Mouse (Mus musculus) fibroblast of lung, adult 2 months (primary cell): Measurements from ENCODE around the gene Akap8.

Experiments
- DNase-seq: peaks from one replicate; pipeline ENCODE4 v3.0.0-alpha.2; 2011; ENCODE audit warnings: low read depth

Gene Akap8

DNA sequence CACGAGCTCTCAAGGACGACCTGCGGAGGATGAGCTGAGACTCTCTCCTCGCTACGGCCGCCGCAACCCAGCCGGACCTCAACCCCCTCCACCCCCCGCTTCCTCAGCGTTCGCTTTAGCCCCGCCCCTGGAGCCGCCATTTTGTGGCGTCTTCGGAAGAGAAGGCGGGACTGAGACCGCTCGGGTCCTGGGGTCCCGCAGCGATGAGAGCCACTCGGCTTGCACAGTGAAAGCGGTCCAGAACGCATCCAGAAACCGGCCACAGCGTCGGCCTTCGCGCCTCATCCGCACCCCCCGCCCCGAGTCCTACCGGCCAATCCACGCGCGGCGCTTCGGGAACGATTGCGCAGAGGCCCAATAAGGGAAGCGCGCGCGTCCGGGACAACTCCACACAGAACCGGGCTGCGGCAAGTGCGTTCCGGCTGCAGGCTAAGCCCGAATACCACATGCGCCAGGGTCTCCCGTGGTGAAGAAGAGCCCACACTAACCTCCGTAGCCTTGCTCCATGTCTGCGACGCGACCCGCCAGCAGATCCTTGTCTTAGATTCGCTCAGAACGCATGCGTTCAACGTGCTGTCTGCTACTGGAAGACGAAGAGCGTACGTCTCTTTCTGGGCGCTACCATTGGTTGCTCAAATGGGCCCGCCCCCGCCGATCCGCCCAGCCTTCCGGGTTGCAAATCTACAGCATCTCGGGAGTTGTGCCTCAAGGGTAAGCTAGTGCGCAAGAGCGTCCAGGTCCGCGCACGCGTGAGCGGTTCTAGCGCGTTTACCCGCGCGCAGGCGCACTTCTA lies at the start of gene Akap8:
Akap8 (minus strand) TSS at position 642 of the 793 bp plus-strand sequence.
- peak; percentile 98 for DNase-seq

DNA sequence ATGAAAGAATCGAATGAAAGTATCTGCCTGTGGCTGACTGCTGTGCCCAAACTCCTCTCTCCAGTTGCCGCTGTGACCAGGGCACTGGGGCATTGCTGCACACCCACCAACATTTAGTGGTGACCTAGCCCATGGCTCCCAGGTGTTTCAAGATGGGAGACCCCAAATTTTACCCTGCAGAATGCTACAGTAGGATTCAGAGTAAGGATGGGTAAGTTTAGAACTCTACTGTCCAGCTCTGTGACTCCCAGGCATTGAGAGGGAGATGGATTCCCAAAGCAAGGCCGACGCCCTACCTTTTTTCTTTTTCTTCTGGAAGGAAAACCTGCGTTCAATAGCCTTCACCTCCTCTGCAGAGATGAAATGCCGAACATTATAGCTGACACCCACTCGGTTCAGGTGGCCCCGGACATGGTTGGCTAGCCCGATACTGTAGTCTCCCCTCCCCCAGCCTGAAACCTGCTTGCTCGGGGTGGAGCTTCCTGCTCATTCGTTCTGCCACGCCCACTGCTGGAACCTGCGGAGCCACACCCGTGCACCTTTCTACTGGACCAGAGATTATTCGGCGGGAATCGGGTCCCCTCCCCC lies 48.0 kb upstream of the Akap8 start:
- DNase-seq, result no peak

DNA sequence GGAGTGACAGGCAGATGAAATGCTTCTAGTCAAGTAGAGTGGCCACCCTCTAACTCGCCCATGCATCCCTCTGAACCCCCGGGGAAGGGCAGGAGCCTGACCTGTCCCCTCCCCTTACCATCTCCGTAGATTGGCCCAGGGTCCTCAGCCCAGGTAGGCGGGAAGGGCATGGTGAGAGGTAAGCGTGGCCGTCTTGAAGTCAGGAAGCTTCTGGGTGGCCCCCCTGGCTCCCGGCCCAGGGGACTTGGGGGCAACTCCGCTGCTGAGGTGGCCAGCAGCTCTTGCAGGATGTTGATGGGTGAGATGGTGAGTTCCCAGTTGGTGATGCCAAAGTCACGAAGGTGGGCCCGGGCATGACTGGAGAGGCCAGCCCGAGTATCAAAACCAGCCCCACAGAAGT lies 46.7 kb upstream of the Akap8 start:
- DNase-seq, result no peak

DNA sequence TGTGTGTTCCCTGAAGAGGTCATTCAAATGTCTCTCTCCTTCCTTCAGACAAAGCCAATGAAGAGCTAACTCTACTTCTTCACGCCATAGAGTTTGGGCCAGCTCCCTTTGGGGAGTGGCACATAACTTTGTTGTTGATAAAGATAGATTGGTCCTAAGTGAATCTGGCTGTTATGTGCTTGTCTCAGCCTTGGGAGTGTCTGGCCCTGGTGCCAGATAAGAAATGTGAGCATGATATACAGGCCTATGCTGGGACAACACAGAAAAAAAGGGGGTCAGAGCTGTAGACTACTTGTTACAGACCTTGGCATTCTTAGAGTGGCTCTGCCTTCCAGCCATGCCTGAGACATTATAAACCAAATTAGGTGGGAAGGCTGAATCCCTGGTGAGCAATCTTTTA lies 44.3 kb upstream of the Akap8 start:
- no peak for DNase-seq

DNA sequence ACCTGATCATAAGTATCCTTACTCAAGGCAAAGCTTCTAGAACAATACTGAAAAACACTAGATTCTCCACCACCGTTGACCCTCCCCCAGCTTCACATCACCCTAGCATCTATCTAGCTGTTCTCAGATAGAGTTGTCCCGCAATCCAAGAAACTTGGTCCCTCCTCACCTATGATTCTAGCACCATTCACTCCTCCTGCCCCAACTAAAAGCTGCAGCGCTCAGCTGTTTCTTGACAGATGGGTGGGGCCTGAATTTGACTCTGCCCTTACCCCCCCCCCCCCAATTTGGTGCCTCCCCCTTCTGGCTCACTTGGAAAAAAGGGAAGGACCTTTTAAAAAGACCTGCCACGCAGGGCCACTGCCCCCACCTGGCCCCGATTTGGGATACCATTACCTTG lies 43.8 kb upstream of the Akap8 start:
- no peak for DNase-seq

DNA sequence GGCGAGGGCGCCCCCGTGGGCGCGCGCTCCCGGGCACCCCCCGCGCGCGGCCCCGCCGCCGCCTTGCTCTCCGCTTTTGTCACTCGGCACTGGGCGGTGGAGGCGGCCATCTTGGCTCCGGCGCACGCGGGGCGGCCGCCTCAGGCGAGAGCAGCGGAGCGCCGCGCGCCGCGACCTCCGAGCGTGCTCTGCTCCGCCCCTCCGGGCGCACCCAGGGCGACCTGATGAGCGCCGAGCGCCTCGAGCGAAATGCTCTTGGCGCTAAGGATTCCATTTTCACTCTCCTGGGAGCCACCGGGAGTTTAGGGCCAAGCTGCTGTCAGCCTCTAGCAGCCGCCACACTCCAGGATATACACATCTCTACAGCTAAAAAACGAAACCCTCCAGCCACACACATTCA lies 43.3 kb upstream of the Akap8 start:
- DNase-seq, result peak; percentile 53

DNA sequence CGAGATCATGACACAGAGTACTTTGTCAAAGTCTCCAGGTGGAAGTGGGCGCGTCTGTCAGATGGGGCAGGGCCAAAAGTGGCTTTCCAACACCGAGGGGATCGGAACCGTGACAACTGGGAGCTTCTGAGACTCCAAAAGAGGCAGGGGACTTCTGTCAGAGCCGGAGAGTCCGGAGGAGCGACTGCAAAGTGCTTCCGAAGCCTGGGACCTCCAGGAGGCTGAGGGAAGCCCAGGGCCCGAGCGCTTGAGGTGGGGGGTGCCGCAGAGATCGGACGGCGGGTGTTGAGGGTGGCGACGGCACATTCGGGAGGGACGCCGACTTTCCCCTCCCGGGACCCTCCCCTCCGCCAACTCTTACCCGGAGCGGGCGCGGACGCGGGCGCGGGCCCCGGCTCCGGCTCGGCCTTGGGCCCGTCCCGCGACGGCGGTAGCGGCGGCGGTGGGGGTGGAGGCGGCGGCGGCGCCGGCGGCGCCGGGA lies 42.8 kb upstream of the Akap8 start:
- DNase-seq, result no peak

DNA sequence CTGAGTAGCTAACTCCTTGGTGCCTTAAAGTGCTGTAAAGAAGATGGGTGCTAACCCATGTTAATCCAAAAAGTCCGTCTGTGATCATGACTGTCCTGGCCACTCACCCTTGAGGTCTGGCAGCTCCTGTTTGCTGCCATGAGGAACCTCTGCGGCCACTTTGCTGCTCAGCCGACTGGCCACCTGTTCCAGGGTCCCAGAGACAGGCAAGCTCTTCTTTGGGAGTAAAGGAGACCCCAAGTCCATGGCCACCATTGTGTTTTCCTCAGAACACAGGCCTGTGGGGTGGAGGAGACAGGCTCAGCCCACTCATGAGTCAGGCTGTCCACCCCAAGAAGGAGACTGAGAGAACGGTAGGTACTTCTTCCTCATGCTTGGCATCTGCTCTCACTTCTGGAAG lies 41.6 kb upstream of the Akap8 start:
- DNase-seq, result no peak

DNA sequence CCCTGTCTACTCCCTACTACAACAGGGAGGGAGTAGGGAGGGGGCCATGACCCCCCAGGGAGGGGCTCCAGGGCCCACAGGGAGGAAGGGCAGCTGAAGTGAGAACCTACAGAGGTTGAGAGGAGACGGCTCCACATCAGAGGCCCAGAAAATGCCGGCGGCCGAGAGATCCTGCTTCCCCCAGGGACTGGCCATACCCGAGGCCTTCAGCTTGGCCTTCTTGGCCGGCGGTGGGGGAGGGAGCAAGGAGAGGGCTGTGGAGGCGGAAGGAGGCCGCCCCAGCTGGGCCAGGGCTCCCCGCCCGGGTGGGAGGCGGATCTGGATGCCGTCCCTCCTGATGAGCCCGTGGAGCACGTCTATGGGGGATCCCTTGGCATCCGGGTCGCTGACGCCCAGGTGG lies 38.9 kb upstream of the Akap8 start:
- no peak for DNase-seq

DNA sequence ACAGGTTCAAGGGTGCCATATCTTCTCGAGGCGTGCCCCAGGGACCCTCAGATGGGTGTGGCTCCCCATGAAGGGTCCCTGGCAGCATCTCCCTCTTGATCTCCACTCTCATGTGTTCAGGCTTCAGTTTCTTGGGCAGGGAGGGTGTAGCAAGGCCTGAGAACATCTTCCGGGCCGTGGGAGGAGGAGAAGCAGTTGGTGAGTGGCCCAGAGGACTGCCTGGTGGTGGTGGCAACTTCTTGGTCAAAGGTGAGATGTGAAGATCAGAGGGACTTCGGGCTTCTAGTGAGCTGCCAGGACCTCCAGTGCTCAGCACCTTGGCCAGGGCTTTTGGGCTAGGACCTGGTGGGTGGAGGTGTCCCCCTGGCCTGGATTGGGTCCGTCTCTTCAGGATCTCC lies 37.9 kb upstream of the Akap8 start:
- no peak for DNase-seq

DNA sequence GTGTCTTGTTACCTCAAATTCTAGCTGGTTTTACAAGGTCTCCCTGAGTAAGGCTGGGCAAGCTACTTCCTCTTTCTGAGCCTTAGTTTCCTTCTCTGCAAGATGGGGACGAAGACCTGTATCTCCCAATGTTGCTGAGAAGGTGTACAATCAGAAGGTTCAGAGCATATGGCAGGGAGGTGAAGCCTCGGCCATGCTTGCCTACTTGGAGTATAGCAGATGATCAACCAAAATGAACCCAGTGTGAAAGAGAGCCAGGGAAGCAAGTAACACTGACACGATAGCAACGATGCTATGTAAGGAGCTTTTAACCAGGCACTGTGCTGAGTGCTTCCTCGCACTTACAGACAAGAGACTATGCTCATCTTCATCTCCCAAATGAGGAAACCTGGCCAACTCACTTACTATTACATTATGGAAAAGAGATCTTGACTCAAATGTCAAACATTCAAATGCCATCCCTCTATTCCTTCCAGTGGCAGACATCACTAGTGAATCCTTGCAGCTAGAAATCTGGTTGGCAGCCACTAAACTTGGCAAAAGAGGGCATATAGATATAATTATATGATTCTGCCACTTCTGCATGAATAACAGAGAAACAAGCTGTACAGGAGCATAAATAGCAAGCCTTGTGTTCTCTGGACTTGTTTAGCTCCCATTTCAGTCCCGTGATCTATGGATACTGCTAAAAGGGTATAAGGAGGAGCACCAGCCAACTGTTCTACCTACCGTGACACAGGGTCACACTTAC lies 37.3 kb upstream of the Akap8 start:
- no peak for DNase-seq

DNA sequence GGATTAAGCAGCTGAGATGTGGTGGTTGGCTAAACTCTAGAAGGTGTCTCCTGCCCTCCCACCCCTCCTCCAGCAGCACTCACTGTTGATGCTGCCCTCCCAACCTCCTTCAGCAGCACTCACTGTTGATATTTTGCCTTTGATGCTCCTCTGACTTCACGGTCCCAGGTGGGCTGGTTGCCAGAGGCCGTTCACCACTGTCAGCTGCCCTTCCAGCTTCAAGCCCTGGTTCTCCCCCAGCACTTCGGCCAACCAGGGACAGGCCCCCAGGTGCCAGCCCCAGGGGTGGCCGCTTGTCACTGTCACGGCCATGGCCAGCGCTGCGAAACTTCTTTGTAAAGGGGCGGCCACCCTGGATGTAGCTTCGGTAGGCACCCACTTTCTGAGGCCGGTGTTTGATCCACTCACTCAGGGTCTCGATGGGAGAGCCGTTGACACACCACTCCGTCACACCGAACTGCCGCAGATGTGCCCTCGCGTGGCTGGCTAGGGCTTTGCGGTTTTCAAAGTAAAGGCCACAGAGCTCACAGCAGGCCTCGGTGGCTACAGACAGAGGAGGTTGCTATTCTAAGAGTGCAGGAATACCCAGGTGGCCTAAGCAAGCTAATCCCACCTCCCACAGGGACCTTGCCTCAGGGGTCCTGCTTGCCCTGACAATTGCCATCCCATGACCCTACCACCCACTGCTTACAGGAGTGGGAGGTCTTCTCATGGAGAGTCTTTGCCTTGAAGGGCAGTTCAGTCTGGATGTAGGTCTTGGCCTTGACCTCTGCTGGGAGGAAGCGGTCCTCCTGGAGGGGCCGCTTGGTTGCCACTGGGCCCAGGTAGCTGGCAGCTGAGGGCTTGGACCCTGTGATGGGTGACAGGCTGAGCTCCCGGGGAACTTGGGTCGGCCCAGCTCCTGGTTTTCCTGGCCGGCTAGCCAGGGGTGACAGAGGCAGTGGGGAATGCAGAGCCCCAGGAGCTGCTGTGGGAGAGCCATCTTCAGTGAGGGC lies 36.0 kb upstream of the Akap8 start:
- no peak for DNase-seq

DNA sequence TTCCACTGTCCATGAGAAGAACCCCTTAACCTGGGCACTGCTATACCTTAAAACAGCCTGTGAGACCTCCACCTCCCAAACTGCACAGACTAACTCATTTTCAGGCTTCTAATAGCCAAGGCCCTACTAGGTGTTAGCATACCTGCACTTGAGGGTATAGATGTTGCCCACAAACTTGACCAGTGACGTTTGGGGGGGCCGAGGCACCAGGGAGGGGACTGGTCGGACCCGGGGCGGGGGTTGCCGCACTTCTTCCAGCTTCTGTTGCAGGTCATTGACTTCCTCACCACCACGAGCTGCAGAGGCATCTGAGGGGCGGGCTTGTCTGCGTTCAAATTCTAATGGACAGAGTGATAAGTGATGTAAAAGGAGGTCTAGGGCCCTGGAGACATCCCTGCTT lies 35.2 kb upstream of the Akap8 start:
- no peak for DNase-seq

DNA sequence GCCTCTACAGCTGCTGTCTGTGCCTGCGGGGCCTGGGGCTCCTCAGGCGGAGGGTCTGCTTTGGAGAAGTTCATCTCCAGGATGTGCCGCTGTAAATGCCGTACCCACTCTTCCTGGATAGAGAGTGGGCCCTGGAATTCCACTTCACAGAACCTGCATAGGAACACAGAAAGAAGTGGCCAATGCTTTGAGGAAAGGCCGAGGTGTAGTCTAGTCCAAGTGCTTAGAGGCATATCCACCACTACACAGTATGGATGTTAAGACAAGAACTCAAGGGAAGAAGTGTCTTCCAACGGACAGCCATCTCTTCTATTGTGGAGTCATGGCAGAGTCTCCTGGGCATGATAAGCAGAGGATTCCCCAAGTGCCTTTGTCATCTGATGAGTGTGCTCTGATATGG lies 34.0 kb upstream of the Akap8 start:
- DNase-seq, result no peak

DNA sequence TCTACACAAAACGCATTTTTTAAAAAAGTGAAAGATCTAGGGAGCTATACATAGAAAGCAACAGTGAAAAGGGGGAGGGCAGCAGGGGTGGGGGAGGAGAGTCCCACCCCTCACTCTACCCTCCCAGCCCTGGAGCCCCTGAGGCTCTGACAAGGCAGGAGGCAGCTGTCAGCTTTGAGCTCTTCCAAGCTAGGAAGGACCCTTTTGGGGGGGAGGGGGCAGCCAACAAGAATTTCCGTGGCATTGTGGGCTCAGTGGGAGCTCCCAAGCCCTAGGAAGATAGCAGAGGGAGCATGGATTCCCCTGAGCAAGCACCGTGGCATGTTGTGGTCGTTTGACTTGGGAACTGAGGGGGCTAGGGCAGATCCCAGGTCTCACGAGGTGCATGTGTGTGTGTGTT lies 33.2 kb upstream of the Akap8 start:
- DNase-seq, result no peak

DNA sequence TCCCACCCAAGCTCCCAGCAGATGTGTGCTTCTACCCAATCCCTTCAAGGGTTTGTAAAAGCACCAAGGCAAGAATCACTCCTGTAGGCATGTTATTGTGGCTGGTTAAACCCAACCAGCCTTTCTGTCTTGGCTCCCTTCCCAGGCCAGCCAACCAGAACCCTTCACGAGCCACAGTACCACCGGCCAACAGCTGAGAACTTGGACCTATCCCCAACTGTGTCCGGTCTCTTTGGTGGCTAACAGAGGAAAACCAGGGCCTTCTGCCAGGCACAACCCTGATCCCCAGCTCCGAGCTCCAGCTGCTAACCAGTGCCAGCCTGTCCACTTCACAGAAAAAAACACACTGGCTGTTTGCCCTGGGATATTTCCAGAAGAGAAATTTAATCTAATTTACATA lies 32.7 kb upstream of the Akap8 start:
- peak; percentile 94 for DNase-seq

DNA sequence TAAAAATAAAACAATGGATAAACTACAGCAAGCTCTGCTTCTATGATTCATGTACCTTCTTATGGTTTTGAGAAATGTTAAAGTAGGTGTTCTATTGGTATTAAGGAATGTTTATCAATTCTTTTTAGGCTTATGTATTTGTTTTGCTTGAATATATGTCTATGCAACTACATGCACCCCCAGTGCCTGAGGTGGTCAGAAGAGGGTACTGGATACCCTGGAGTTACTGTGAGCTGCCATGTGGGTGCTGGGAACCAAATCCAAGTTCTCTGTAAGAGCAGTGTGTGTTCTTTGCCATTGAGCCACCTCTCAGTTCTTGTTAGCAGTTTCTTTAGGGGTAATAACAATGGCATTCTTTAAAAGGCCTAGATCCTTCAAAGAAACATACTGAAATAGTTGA lies 30.7 kb upstream of the Akap8 start:
- DNase-seq, result no peak

DNA sequence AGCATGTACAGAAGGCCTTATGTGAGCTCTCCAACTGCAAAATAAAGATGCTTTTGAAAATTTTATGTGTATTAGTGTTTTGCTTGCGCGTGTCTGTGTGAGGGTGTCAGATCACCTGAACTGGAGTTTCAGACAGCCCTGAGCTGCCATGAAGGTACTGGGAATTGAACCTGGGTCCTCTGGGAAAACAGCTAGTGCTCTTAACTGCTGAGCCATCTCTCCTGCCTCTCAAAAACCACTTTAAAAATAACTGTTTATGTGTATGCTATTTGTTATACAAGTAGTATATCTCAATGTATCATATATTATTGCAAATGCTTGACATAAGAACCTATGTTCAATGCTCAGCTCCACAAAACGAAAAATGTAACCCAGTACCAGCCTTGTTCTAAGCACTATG lies 30.2 kb upstream of the Akap8 start:
- no peak for DNase-seq

DNA sequence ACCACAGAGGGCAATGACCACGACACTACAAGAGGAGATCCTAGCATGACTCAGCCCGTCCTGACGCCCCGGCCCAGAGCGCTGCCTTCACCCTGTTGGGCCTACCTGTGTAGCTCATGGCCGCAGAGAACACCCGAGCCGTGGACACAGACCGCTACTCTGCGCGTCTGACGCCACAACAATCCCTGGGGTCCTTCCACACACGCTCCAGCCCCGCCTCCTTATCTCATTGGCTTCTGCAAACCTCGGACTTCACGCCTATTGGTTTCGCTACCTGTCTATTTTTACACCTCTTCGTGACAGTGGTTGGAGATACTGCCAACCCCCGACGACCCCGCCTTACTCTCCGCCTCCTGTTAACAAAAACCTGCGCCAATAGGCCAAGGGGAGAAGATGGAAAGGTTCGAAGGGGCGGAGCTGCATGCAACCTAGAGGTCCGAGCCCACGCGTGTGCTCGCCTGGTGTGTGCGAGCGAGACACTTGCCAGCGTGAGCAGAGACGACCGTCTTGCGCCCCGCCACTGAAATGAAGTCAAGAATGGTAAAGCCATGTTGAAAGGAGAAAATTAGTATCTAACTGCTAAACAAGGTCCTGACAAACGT lies 29.4 kb upstream of the Akap8 start, which contains the start of gene Akap8l:
Akap8l (minus strand) TSS at position 226 of the 602 bp plus-strand sequence.
- DNase-seq, result peak; percentile 98

DNA sequence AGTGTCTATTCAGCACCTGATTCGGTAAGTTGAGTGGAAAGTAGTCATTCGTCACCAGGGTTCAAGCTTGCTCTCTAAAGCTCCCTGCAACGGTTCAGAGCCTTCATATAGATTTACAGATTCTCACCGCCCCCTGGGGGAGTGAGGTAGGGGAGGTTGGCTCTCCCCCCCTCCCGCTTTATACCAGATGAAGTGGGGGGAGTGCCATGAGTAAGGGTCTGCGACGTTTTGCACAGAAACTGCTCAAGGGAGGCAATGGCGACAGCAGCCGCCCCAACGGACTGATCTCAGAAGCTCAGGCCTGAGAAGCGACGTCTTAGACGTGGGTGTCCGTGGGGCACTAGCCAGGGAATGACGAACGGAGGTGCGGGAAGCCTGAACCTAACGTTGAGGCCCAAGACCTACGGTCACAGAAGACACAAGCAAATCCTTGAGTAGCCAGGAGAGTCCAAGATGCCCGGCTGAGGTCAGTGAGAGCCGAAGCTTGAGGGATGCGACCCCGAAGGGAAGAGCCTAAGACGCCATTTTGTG lies 28.9 kb upstream of the Akap8 start:
- no peak for DNase-seq
